Mouse (Mus musculus): ENCODE results near the gene Trim24.
"Not testable (repeated sequence)": the region's sequence is repeated elsewhere in the genome, so short reads cannot be mapped to it uniquely, and the experiment has no call there.

Gene Trim24

GRCm38 (mm10) chr6:37870245-37871136 lies at the start of gene Trim24:
TSS of gene Trim24 (plus strand) at chr6:37870811.
- peak; percentile 81 for DNase-seq (ENCODE audit: low spot score)

DNA sequence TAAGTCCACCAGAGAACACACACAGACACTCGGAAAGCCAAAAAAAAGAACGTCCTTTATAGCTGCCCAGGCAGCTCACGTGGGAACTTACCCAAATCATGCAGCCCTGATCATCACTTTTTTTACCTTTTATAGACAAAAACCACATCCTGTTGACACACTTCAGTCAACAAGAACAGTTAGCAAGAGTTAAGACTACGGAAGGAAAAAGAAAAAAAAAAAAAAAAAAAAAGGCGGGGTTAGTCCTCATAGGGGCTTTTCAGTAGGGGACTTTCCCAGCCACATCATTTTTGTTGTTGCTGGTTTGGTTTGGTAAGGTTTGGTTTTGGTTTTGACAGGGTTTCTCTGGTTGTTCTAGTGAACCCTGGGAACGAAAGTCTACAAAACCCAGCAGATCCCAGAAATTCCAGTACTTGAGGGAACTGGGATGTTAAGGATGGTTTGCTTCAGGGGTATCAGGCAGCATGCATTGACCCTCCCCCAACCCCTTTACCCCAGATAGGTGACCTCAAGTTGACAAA lies 49.0 kb upstream of the Trim24 start:
- DNase-seq (ENCODE audit: low spot score) = no peak

- no peak for DNase-seq (ENCODE audit: low spot score)
Observed at GRCm38 (mm10) chr6:37822390-37822789, 48.2 kb upstream of the Trim24 start.

DNA sequence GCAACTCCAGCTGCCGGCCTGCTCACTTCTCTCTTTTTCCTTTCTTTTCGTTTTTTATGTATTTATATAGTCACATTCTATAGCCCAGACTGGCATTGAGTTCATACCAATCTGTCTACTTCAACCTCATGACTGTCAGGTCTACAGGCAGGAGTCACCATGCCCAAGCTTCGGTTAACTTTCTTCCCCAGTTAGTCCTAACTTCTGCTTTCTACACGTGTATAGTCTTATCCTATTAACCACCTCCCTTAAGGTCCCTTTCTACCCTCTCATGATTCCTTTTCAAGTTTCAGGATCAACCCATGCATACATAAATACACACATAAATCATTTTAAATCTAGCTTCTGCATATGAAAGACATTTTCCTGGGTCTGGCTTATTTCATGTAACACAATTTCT lies 46.9 kb upstream of the Trim24 start:
- DNase-seq (ENCODE audit: low spot score) = no peak

DNA sequence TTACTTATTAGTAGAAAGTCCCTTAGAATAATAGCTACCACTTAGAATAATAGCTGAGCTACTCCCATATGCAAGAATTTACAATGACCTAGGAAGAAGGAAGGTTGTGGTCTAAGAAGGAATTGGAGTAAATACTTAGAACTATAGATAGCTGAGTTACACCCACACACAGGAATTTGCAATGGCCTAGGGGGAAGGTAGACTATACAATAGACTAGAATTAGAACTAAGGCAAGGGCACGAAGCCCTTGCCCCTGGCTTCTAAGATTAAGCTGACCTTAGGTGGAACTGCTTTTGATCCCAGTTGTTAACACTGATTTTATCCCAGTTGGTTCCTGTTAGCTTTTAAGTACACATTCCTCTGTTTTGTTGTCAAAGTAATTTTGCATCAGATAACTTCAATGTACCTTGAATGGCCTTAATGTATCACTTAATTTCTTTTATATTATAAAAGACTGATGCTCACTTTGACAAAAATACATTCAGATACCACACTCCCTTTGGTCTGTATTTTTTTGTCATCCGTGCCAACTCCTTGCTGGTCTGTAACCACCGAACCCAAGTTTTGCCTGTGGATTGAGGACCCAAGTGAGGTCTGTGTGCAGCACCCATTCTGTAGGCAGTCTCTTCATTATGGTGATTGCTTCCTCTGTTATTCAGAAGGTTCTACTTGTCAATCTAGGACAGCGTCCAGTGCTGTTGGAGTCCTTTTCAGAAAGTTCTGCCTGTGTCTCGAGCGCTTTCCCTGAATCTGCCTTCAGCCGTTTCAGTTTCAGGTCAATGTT lies 45.1 kb upstream of the Trim24 start:
- DNase-seq (ENCODE audit: low spot score) = not testable (repeated sequence)

DNA sequence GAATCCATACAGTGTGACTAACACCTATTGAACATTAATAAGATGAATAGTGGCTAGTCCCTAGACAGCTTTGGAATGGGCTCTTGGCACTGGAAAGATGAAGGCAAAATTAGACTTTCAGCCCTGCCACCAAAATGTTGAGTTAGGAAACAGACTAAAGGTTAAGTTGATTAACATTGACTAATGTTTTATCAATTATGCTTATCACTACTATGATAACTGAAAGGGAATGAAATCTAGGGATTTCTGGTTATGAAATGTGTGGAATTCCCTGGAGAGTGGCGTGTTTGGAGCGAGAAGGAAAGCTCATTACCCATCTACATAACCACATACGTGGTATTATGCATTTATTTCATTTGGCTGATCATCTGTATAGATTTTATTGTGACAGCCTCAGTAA lies 41.7 kb upstream of the Trim24 start:
- no peak for DNase-seq (ENCODE audit: low spot score)

GRCm38 (mm10) chr6:37829631-37830030 lies 41.0 kb upstream of the Trim24 start:
- no peak for DNase-seq (ENCODE audit: low spot score)

DNA sequence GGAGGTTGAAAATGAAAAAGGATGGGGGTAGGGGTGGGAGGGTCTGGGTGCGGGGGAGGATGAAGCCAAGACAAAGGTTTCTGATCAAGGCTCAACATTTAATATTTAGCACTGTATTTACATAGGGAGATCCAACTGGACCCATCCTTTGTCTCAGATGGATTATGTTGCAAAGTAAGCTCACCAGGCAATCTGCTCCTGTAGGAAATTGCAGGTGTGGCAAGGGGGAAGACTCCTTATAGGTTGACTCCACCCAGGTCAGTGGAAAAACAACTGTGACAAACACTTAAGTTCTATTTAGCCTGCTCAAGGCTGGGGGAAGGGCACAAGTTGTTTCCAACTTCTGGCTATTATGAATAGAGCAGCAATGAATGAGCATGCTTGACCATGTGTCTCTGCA lies 36.9 kb upstream of the Trim24 start:
- no peak for DNase-seq (ENCODE audit: low spot score)

- DNase-seq (ENCODE audit: low spot score) = not testable (repeated sequence)
Observed at GRCm38 (mm10) chr6:37836951-37837565, 33.6 kb upstream of the Trim24 start.

GRCm38 (mm10) chr6:37842779-37843605 lies 27.6 kb upstream of the Trim24 start:
- no peak for DNase-seq (ENCODE audit: low spot score)

DNA sequence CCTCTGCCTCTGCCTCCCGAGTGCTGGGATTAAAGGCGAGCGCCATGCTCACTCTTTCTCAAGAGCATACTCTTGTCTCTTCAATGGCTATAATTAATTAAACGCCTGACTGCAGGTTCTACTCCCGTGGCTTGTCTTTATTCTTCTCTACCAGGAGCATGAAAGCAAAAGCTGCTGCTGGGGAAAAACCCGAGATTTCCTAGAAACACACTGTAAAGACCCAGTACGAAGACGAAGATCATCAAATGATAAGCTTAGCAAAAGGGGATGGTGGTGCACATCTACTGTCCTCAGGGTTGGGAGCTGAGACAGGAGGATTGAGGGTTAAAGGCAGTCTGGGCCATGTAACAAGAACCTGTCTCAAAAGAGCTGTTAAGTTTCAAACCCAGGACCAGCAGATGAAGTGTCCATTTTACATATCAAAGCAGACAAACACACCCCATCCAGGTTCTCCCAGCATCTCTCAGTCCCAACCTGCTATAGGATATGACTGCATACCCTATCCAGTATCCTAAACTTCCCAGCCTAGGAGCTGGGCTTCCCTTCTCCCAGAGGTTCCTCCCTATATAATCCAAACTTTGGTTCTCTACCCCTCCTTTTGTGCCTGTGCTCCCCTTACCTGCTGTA lies 26.9 kb upstream of the Trim24 start:
- DNase-seq (ENCODE audit: low spot score) = no peak

DNA sequence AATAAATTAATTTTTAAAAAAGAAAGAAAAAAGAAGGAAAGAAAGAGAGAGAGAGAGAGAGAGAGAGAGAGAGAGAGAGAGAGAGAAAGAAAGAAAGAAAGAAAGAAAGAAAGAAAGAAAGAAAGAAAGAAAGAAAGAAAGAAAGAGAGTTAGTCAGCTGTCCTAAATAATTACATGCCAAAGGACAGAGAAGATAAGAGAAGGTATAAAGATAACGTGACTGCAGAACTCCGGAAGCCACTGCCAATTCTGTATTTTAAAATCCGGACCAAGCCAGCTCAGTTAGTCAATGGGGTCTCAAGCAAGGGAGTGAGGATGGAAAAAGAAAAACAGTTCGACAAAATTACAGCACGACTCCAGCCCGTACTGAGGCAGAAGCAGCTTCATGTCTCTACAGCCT lies 25.7 kb upstream of the Trim24 start:
- not testable (repeated sequence) for DNase-seq (ENCODE audit: low spot score)

- DNase-seq (ENCODE audit: low spot score) = not testable (repeated sequence)
Observed at GRCm38 (mm10) chr6:37847531-37847930, 23.1 kb upstream of the Trim24 start.

DNA sequence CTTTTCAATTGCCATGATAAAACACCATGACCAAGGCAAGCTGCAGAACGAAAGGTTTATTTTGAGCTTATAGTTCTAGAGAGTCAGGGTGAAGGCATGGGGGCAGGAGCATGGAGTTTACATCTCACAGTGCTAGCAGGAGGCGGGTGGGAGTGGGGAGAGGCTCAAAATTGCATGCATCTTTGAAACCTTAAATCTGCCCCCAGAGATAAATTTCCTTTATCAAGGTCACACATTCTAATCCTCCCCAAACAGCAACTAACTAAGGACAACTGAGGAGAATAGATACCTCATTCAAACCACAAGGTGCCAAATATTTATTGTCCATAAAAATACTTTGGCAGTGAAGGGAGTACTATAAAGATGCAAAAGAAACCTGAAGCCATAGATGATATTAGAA lies 19.3 kb upstream of the Trim24 start:
- no peak for DNase-seq (ENCODE audit: low spot score)

DNA sequence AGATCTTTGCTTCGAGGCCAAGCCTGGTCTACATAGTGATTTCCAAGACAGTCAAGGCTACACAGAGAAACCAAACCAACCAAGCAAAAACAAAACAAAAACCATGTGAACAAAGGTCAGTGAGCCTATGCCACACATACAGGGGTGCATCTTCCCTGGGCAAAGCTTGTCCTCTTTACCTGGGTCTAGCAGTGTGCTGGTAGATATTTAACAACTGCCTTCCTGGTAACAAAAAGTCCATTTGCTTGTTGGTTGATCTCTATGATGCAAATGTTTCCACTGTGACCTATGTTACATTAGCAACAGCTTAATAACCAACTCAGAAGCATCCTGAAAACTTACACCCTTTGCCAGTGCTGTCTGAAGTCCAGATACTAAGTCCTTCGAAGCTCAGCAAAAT lies 17.3 kb upstream of the Trim24 start:
- no peak for DNase-seq (ENCODE audit: low spot score)

GRCm38 (mm10) chr6:37855384-37855783 lies 15.2 kb upstream of the Trim24 start:
- no peak for DNase-seq (ENCODE audit: low spot score)

DNA sequence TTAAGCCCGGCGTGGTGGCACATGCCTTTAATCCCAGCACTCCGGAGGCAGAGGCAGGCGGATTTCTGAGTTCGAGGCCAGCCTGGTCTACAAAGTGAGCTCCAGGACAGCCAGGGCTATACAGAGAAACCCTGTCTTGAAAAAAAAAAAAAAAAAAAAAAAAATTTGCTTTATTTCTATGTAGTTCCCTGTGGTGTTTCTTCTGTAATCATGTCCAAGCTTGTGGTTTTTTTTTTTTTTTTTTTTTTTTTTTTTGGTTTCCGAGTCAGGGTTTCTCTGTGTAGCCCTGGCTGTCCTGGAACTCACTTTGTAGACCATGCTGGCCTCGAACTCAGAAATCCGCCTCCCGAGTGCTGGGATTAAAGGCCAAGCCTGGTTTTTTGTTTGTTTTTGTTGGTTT lies 14.3 kb upstream of the Trim24 start:
- not testable (repeated sequence) for DNase-seq (ENCODE audit: low spot score)

DNA sequence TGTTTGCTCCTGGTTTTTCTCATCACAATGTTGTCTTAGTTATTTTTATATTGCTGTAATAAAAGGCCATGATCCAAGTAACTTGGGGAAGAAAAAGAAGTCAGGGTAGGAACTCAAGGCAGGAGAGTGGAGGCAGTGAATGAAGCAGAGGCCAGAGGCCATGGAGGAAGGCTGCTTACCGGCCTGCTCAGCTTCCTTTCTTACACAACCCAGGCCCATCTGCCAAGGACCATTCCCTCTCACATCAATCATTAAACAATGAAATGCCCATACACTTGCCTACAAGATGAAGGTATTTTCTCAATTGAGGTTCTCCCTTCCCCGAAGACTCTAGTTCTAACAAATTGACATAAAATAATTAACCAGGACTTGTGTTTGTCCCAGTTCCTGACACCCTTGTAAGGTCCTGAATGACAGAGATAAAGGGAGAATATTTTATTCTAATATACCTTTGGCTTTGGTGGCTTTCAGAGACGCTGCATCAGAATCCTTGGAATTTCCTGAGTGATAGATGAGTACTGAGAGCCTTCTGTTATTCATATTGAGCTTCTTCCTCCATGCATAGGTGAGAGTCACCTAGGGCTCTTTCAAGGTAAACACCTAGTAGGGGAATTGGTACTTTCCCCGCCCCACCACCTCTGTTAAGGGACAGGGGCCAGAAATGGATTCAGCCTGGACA lies 13.3 kb upstream of the Trim24 start:
- no peak for DNase-seq (ENCODE audit: low spot score)

- DNase-seq (ENCODE audit: low spot score) = no peak
Observed at GRCm38 (mm10) chr6:37858126-37858525, 12.5 kb upstream of the Trim24 start.

GRCm38 (mm10) chr6:37862893-37863292 lies 7.7 kb upstream of the Trim24 start:
- DNase-seq (ENCODE audit: low spot score) = no peak
